Mouse (Mus musculus) cerebellum, adult 2 months (tissue): ENCODE measurements around the gene Stx8. TPM values are rescaled to one million over a fixed set of nuclear protein-coding genes. Genes with fewer than 3 reads are reported as not detected.

Source experiments
- DNase-seq, 2 experiments: peaks; one replicate each; pipeline ENCODE4 v3.0.0; 2021
- H3K27ac ChIP-seq: fragments of 200-500 bp; 2 replicates; pipeline ENCODE4 v1.5.1; 2012; ENCODE audit warnings: low read length, control low read depth, inconsistent platforms; ENCODE audit not compliant: insufficient read depth
- H3K27me3 ChIP-seq: fragments of 200-500 bp; 2 replicates; pipeline ENCODE4 v1.6.1; 2012; ENCODE audit warnings: inconsistent platforms, mild to moderate bottlenecking, low read length, moderate library complexity; ENCODE audit not compliant: control insufficient read depth, insufficient read depth
- H3K4me1 ChIP-seq: fragments of 200-500 bp; 2 replicates; pipeline ENCODE4 v1.6.1; 2011; ENCODE audit warnings: low read length; ENCODE audit not compliant: control insufficient read depth, insufficient read depth
- H3K4me3 ChIP-seq: fragments of 200-500 bp; replicated peaks from 2 replicates; pipeline ENCODE3; 2011; ENCODE audit warnings: mild to moderate bottlenecking, low read depth, low read length, control low read depth; ENCODE audit not compliant: insufficient read depth
- CTCF ChIP-seq: fragments of 200-500 bp; IDR thresholded peaks from 2 replicates; pipeline ENCODE4 v1.5.1; 2011; ENCODE audit warnings: low read depth, mild to moderate bottlenecking, control low read depth, low read length, moderate library complexity, borderline replicate concordance; ENCODE audit not compliant: insufficient read depth
- POLR2A ChIP-seq: fragments of 200-500 bp; IDR thresholded peaks from 2 replicates; pipeline ENCODE4 v1.6.1; 2011; ENCODE audit warnings: low read length, control low read depth, borderline replicate concordance; ENCODE audit not compliant: insufficient read depth
- WGBS: fragments of 180-500 bp; shearing (Covaris S2); methylation state at CpG from one replicate; pipeline ENCODE4 v1.1.7; 2018; 5-methylcytosine and 5-hydroxymethylcytosine counted together
- polyA plus RNA-seq: library from polyadenylated mRNA; depleted of rRNA; stranded (reverse); fragments of >200 nt; gene quantifications from 2 replicates; pipeline ENCODE4 v1.2.3, GENCODE M21; 2012

Stx8 gene
- polyA plus RNA-seq, 1 experiment: 39.6 TPM

- H3K27me3 ChIP-seq: no peaks in the 10 kb centered on the region
- H3K4me3 ChIP-seq: no peak overlapping the region
- TF ChIP-seq CTCF (no peak), POLR2A (no peak)
- WGBS: 98% methylated on average over 2 of the region's 2 CpGs
- no peak for DNase-seq
- H3K27ac ChIP-seq: no peak overlapping the region
- H3K4me1 ChIP-seq: no peaks in the 10 kb centered on the region; the same call in 1 of the 2 replicates
These were observed 115.0 kb downstream of the Stx8 start for GRCm38 (mm10) chr11:68080999-68081398.

- DNase-seq: no peak
These were observed 116.8 kb downstream of the Stx8 start for GRCm38 (mm10) chr11:68082756-68083155.

GRCm38 (mm10) chr11:68083562-68083961 lies 117.6 kb downstream of the Stx8 start:
- peaks cover 5% of the 10 kb centered on the region; the same call in 1 of the 2 replicates for H3K4me1 ChIP-seq
- WGBS: 95% methylated on average over 6 of the region's 6 CpGs
- DNase-seq: no peak
- TF ChIP-seq POLR2A (no peak), CTCF (no peak)
- no peaks in the 10 kb centered on the region for H3K27me3 ChIP-seq
- H3K4me3 ChIP-seq: no peak overlapping the region
- H3K27ac ChIP-seq: no peak overlapping the region

More at GRCm38 (mm10) chr11:68082756-68083155, 116.8 kb downstream of the Stx8 start:
- WGBS: 94% methylated on average over 12 of the region's 12 CpGs
- no peak for TF ChIP-seq POLR2A
- Histone ChIP-seq H3K27ac (no peak overlapping the region), H3K4me1 (peaks cover 5% of the 10 kb centered on the region; the same call in 1 of the 2 replicates), H3K4me3 (no peak overlapping the region), H3K27me3 (no peaks in the 10 kb centered on the region)

GRCm38 (mm10) chr11:68086221-68086620 lies 120.2 kb downstream of the Stx8 start:
- no peak for TF ChIP-seq CTCF
- no peak for TF ChIP-seq POLR2A

GRCm38 (mm10) chr11:68089426-68089825 lies 123.4 kb downstream of the Stx8 start:
- TF ChIP-seq CTCF (no peak), POLR2A (no peak)
- Histone ChIP-seq H3K27me3 (no peaks in the 10 kb centered on the region), H3K4me1 (peaks cover 5% of the 10 kb centered on the region; the same call in 1 of the 2 replicates), H3K27ac (no peak overlapping the region), H3K4me3 (no peak overlapping the region)
- DNase-seq: no peak
- 87% methylated on average over 9 of the region's 9 CpGs for WGBS

More at GRCm38 (mm10) chr11:68086221-68086620, 120.2 kb downstream of the Stx8 start:
- Histone ChIP-seq H3K27me3 (no peaks in the 10 kb centered on the region), H3K4me3 (no peak overlapping the region), H3K27ac (no peak overlapping the region), H3K4me1 (peaks cover 5% of the 10 kb centered on the region; the same call in 1 of the 2 replicates)
- WGBS: 39% methylated on average over 9 of the region's 9 CpGs
- peak; percentile 15 to 25 for DNase-seq

- TF ChIP-seq POLR2A: no peak
- WGBS: 87% methylated on average over 13 of the region's 13 CpGs
These were observed 124.0 kb downstream of the Stx8 start for GRCm38 (mm10) chr11:68089885-68090592.

GRCm38 (mm10) chr11:68091975-68092759 lies 126.2 kb downstream of the Stx8 start:
- Histone ChIP-seq H3K27me3 (no peaks in the 10 kb centered on the region), H3K4me3 (no peak overlapping the region), H3K4me1 (no peaks in the 10 kb centered on the region), H3K27ac (no peak overlapping the region)
- TF ChIP-seq CTCF (no peak), POLR2A (no peak)
- DNase-seq: no peak
- WGBS: 90% methylated on average over 3 of the region's 3 CpGs

More at GRCm38 (mm10) chr11:68089885-68090592, 124.0 kb downstream of the Stx8 start:
- no peak overlapping the region for H3K4me3 ChIP-seq
- no peak for DNase-seq
- no peak overlapping the region for H3K27ac ChIP-seq
- no peaks in the 10 kb centered on the region for H3K27me3 ChIP-seq
- peaks cover 5% of the 10 kb centered on the region; the same call in 1 of the 2 replicates for H3K4me1 ChIP-seq

GRCm38 (mm10) chr11:68101598-68101997 lies 135.6 kb downstream of the Stx8 start:
- no peak for DNase-seq
- WGBS: 71% methylated on average over 1 of the region's 1 CpGs
- TF ChIP-seq POLR2A: no peak
- no peak overlapping the region for H3K4me3 ChIP-seq
- H3K27ac ChIP-seq: no peak overlapping the region
- no peaks in the 10 kb centered on the region for H3K4me1 ChIP-seq
- no peaks in the 10 kb centered on the region for H3K27me3 ChIP-seq
